Mouse (Mus musculus): Measurements from ENCODE around the gene Ptpn9. TPM values are rescaled to one million over a fixed set of nuclear protein-coding genes. Genes with fewer than 3 reads are reported as not detected.

Ptpn9 gene
- polyA plus RNA-seq, 1 experiment from 2014 or later = 3.1 TPM

DNA sequence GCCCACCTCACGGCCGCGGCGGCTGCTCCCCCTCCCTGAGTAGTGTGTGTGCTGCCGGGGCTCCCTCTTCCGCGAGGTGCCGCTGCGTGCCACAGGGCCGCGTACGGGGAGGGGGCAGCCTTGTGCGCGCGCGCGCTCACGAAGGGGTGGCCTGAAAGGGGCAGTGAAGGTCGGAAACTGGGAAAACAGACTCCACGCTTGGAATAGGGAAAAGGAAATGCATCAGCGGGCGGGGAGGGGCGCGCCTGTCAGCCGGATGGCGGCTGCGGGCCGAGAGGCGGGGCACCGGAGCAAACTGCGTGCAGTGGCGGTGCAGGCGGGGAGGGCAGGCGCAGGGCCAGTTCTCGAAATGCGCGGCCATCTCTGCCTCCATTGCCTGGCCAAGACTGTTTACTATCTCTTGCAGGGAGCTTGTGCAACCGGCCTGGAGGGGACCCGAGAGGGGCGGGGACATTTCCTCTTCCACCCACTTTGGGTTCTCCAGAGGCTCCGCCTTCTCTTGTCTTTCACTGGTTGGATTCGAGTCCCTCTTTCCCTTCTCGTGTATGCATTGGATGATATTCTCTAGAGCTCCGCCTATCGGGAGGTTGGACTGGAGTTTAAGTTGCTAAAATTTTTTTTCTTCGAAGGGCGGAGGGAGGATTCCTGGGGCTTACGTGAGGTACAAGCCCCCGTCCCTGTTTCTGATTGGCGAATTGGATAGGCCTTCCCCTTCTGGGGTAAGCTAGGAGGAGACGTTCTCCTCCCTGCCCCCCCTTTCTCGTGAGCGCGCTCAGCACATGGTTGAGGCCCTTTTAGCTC, 78.5 kb downstream of the Ptpn9 start:
- Histone ChIP-seq H3K4me3 (replicated peaks) (peak overlapping the region; percentile 92), H3K9ac (peak overlapping the region; percentile 85), H3K4me1 (replicated peaks) (peaks cover 57% of the 10 kb centered on the region), H3K27ac (replicated peaks) (peak overlapping the region; percentile 99), H3K27me3 (no peaks in the 10 kb centered on the region), H3K4me2 (peak overlapping the region; percentile 96), H3K9me3 (replicated peaks) (no peaks in the 10 kb centered on the region), H3K36me3 (replicated peaks) (no peaks in the 10 kb centered on the region)
- ATAC-seq (ENCODE audit: insufficient read depth) = peak; percentile 60
- under 1% methylated on average over 53 of the region's 54 CpGs for WGBS (ENCODE audit: insufficient replicate concordance)

DNA sequence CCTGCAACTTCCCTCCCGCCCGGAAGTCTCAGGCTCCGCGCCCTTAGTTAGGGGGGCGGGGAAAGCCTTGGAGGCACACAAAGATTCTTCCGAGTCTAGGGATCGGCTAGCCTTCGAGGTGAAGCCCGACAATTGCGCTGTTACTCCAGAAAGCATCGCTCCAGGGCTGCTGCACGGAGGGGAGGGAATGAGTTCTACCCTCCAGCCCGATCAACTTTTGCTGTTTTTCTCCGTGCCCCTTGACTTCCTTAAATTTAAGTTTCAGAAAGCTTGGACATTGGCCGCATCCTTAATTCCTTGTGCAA, 79.0 kb downstream of the Ptpn9 start:
- ATAC-seq (ENCODE audit: insufficient read depth) = no peak
- Histone ChIP-seq H3K4me2 (peak overlapping the region; percentile 96), H3K4me1 (replicated peaks) (peaks cover 61% of the 10 kb centered on the region), H3K9me3 (replicated peaks) (no peaks in the 10 kb centered on the region), H3K27me3 (no peaks in the 10 kb centered on the region), H3K36me3 (replicated peaks) (no peaks in the 10 kb centered on the region), H3K27ac (replicated peaks) (peak overlapping the region; percentile 99), H3K4me3 (replicated peaks) (peak overlapping the region; percentile 92), H3K9ac (peak overlapping the region; percentile 66)
- under 1% methylated on average over 15 of the region's 15 CpGs for WGBS (ENCODE audit: insufficient replicate concordance)

DNA sequence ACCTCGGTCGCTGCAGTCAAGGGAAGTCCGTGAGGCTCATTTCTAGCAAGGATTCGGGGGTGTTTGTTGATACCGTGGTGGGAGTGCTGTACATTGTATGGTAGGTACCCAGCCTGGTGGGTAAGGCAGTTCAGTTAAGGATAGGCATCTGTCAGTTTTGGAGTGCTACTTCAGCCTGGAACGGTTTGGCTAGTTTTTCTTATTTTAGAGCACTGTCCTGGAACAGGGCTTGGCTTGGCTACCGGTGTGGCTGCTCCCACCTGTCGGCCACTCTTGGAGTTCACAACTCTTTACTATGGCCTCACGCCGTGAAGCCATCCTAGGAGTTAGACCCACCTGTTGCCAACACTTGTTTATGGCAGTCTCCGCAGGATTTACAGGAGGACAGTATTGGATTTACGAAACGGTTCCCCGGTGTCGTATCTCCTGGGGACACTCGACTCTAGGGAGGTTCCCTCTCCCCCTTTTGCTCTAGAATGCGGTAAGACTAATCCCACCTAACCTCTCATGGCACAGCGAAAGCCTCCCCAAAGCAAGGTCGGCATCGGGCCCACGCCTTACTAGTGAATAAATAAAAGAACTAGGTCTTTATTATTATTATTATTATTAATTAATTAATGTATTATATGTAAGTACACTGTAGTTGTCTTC, 79.6 kb downstream of the Ptpn9 start:
- Histone ChIP-seq H3K27me3 (no peaks in the 10 kb centered on the region), H3K36me3 (replicated peaks) (no peaks in the 10 kb centered on the region), H3K4me1 (replicated peaks) (peaks cover 59% of the 10 kb centered on the region), H3K27ac (replicated peaks) (peak overlapping the region; percentile 99), H3K4me3 (replicated peaks) (peak overlapping the region; percentile 92), H3K4me2 (peak overlapping the region; percentile 96), H3K9ac (peak overlapping the region; percentile 66), H3K9me3 (replicated peaks) (no peaks in the 10 kb centered on the region)
- WGBS (ENCODE audit: insufficient replicate concordance) = 2% methylated on average over 21 of the region's 21 CpGs
- ATAC-seq (ENCODE audit: insufficient read depth) = no peak

DNA sequence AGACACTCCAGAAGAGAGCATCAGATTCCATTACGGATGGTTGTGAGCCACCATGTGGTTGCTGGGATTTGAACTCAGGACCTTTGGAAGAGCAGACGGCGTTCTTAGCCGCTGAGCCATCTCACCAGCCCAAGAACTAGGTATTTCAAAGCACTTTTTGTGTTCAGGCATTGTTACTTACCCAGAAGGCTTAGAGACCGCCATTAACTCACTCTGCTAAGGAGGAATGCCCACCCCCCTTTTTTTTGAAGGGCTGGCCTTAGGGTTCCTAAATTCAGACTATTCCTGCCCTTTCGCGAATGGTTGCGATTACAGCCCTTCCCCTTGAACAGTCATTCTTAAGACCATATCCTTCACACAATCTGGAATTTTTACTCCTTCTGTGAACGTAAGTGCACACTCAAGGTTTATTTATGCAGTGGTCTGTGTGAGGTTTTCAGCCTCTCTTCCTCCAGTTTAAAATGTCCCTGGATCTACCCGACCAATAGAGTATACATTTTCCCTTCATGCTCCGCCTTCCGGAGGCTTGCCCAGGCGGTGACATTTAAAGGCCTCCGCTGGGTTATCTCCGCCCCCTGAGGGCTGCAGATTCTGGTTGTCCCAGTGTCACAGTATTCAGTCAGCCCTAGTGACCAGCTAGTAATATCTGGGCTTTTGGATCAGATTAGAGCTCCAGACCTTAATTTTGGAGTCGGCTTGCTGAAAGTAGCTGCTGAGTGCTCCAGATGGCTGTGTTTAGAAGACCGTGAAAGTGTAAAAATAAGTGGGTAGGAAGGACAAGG, 80.3 kb downstream of the Ptpn9 start:
- peak overlapping the region; percentile 92 for H3K4me3 ChIP-seq (replicated peaks)
- no peaks in the 10 kb centered on the region for H3K9me3 ChIP-seq (replicated peaks)
- no peaks in the 10 kb centered on the region for H3K27me3 ChIP-seq
- H3K4me2 ChIP-seq = peak overlapping the region; percentile 96
- no peak for ATAC-seq (ENCODE audit: insufficient read depth)
- H3K9ac ChIP-seq = peak overlapping the region; percentile 66
- peaks cover 52% of the 10 kb centered on the region for H3K4me1 ChIP-seq (replicated peaks)
- 7% methylated on average over 17 of the region's 17 CpGs for WGBS (ENCODE audit: insufficient replicate concordance)
- H3K27ac ChIP-seq (replicated peaks) = peak overlapping the region; percentile 99
- H3K36me3 ChIP-seq (replicated peaks) = 0 out of 2 replicates have a peak, but pooled peaks cover 4% of the 10 kb centered on the region

DNA sequence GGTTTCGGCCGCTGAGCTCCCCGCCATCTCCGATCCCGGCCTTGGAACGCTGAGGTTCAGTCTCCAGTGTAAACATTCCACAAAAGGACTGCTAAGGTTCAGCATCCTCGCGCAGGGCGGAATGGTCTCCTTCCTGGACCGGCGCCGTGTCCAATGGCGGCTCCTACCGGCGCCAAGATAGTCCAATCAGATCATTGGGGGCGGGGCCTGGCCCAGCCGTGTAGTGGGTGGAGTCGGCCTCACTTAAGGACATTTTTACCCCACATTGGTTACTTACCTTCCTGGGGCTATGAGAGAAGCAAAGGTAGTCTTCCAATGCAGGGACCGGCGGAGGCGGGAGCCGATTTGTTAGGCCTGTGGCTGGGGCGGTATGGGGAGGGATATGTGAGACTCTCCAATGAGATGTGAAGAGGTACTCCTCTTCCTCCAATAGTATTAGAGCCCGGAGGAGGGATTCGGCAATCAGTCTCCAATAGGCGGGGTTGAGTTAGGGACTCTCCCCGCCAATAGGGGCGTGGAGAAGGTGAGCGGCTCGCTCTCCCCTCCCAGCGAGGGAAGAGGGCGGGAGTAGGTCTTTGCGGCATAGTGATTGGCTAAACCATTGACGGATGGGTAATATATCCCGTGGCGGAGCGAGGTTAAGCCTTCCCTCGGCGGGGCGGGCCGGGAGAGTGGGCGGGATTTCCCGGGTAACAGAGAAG, 81.1 kb downstream of the Ptpn9 start:
- H3K4me1 ChIP-seq (replicated peaks) = peaks cover 44% of the 10 kb centered on the region
- under 1% methylated on average over 43 of the region's 43 CpGs for WGBS (ENCODE audit: insufficient replicate concordance)
- no peaks in the 10 kb centered on the region for H3K27me3 ChIP-seq
- no peaks in the 10 kb centered on the region for H3K9me3 ChIP-seq (replicated peaks)
- H3K4me3 ChIP-seq (replicated peaks) = peak overlapping the region; percentile 92
- 0 out of 2 replicates have a peak, but pooled peaks cover 4% of the 10 kb centered on the region for H3K36me3 ChIP-seq (replicated peaks)
- peak overlapping the region; percentile 84 for H3K9ac ChIP-seq
- peak overlapping the region; percentile 99 for H3K27ac ChIP-seq (replicated peaks)
- peak overlapping the region; percentile 96 for H3K4me2 ChIP-seq
- ATAC-seq (ENCODE audit: insufficient read depth) = peak; percentile 80

DNA sequence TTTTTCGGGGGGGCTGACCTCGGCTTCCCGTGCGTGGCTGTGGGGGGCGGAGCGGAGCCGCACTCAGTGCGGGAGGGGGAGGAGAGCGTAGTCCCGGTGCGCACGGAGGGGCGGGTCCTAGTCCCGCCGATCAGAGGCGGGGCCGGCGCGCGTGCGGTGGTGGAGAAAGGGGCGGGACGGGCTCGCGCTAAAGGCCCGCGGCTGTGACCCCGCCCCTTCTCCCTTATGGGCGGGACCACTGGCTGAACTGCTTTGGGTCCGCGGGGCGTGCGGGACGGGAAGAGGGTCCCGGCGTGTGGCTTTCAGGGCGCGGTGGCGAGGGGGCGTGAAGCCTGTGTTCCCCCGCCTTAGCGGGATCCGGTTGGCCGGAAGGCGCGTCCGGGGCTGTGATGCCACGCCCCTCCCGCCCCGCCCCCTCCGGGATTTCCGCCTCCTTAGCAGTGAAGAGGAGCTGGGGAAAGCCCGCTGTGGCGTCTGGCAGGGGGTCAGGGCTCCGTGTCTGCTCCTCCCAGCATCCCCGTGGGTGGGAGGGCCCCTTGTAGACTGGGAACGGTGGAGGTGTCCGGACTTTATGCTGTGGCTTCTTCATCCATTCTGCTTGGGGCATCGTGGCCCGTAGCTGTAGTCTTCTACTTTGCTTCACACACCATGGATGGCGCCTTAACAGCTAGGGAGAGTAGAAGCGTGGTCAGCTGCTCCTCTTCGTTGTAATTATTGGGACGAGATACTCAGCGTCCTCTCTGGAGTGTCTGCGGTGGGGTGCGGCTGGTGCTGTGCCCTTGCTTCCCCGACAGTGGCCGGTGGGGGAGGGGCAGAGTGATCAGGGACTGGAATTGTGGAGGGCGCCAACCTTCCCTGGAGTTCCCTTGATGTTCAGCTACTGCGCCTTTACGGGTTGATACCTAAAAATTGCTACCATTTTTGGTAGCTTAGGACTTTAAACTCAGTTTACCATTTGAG, 82.3 kb downstream of the Ptpn9 start:
- Histone ChIP-seq H3K4me3 (replicated peaks) (peak overlapping the region; percentile 92), H3K27ac (replicated peaks) (peak overlapping the region; percentile 99), H3K9me3 (replicated peaks) (no peaks in the 10 kb centered on the region), H3K36me3 (replicated peaks) (0 out of 2 replicates have a peak, but pooled peaks cover 5% of the 10 kb centered on the region), H3K4me2 (peak overlapping the region; percentile 96), H3K9ac (peak overlapping the region; percentile 84), H3K4me1 (replicated peaks) (peaks cover 37% of the 10 kb centered on the region), H3K27me3 (no peaks in the 10 kb centered on the region)
- whole genome bisulfite sequencing (ENCODE audit: insufficient replicate concordance) = 1% methylated on average over 61 of the region's 72 CpGs
- peak; percentile 47 for ATAC-seq (ENCODE audit: insufficient read depth)

DNA sequence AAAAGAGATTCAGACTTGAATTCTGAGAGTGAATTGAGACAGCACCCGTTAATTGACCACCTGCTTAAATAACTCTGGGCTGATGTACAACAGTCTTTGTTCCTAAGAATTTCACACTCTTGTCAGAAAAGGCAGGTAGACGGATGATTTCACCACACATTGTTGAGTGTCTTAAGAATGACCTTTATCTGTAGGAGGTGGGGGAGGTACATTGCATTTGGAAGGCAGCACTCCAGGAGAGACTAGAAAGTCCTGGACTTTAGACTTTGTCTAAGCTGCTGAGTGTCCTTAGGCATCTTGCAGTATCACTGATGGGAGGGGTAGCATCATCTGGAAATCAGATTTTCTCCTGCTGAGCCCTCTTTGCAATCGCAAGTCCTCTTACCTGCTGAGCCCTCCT, 87.5 kb downstream of the Ptpn9 start:
- no peak for ATAC-seq (ENCODE audit: insufficient read depth)
- Histone ChIP-seq H3K36me3 (replicated peaks) (peaks cover 39% of the 10 kb centered on the region), H3K9ac (no peak overlapping the region), H3K27ac (replicated peaks) (no peak overlapping the region), H3K4me2 (no peak overlapping the region), H3K4me3 (replicated peaks) (no peak overlapping the region), H3K4me1 (replicated peaks) (peaks cover 15% of the 10 kb centered on the region), H3K27me3 (no peaks in the 10 kb centered on the region), H3K9me3 (replicated peaks) (no peaks in the 10 kb centered on the region)
- WGBS (ENCODE audit: insufficient replicate concordance) = 78% methylated on average over 3 of the region's 3 CpGs

Other genes with a start within 250 kb of the Ptpn9 start
- gene Lingo1, start 198.5 kb upstream of the Ptpn9 start, polyA plus RNA-seq (2015; fragmentation: Nextera tagmentation; extraction: Ambion mirVana) = 0.24 and 0.26 TPM in 2 replicates
- 0.10 TPM in 1 of 2 replicates, not detected in the other for gene Odf3l1, start 130.2 kb upstream of the Ptpn9 start, polyA plus RNA-seq (2015; fragmentation: Nextera tagmentation; extraction: Ambion mirVana)
- 0.61 and 0.75 TPM in 2 replicates for gene Cspg4, start 129.9 kb upstream of the Ptpn9 start, polyA plus RNA-seq (2015; fragmentation: Nextera tagmentation; extraction: Ambion mirVana)
- gene Snx33, start 66.6 kb upstream of the Ptpn9 start, polyA plus RNA-seq (2015; fragmentation: Nextera tagmentation; extraction: Ambion mirVana) = 1.3 and 1.6 TPM in 2 replicates
- gene Imp3, start 57.4 kb upstream of the Ptpn9 start, polyA plus RNA-seq (2015; fragmentation: Nextera tagmentation; extraction: Ambion mirVana) = 40.3 and 42.6 TPM in 2 replicates
- gene Snupn, start 44.0 kb upstream of the Ptpn9 start, polyA plus RNA-seq (2015; fragmentation: Nextera tagmentation; extraction: Ambion mirVana) = 8.3 and 8.4 TPM in 2 replicates
- 13.3 and 14.1 TPM in 2 replicates for gene Sin3a, start 77.1 kb downstream of the Ptpn9 start, polyA plus RNA-seq (2015; fragmentation: Nextera tagmentation; extraction: Ambion mirVana)
- gene Man2c1, start 135.8 kb downstream of the Ptpn9 start, polyA plus RNA-seq (2015; fragmentation: Nextera tagmentation; extraction: Ambion mirVana) = 16.5 and 17.0 TPM in 2 replicates
- 1.6 and 2.0 TPM in 2 replicates for gene Neil1, start 153.4 kb downstream of the Ptpn9 start, polyA plus RNA-seq (2015; fragmentation: Nextera tagmentation; extraction: Ambion mirVana)
- 48.4 and 52.7 TPM in 2 replicates for gene Commd4, start 163.4 kb downstream of the Ptpn9 start, polyA plus RNA-seq (2015; fragmentation: Nextera tagmentation; extraction: Ambion mirVana)
- gene Trcg1, start 241.6 kb downstream of the Ptpn9 start, polyA plus RNA-seq (2015; fragmentation: Nextera tagmentation; extraction: Ambion mirVana) = not detected in 2 replicates